Mouse (Mus musculus) testis, adult 2 months (tissue): ENCODE measurements around the gene Lats1.

Source experiments
- CTCF ChIP-seq: fragments of 200-500 bp; IDR thresholded peaks from 2 replicates; pipeline ENCODE4 v1.5.1; 2012; ENCODE audit warnings: low read depth, mild to moderate bottlenecking, inconsistent platforms, low read length, moderate library complexity; ENCODE audit not compliant: control insufficient read depth, insufficient read depth, insufficient replicate concordance
- POLR2A ChIP-seq: fragments of 200-500 bp; IDR thresholded peaks from 2 replicates; pipeline ENCODE4 v1.6.1; 2012; ENCODE audit warnings: low read depth, mild to moderate bottlenecking, inconsistent platforms, low read length, moderate library complexity; ENCODE audit not compliant: control insufficient read depth

DNA sequence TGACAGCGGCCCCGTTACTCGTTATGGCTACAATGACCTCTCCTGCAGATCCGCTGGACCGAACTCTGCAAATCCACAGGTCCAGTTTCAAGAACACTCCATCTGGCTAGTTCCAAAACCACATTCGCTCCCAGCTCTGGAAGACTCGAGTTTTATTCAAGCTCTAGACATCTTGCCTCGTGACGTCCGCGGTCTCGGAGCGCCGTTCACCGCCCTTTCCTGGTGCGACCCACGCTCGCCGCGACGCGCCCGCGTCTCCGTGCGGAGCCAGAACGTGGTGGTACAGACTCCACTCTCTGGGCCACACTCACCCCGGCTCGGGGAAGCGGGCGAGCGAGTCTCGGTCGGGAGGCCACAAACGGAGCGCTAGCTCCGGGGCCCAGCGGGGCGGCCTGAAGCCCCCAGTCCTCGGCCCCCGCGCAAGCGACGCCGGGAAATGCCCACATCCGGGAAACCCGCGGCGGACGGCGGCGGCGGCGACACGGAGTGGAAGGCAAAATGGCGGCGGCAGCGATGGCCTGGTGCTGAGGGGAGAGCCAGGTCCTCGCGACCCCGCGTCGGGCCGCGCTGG lies at the start of gene Lats1, which contains the start of gene Pcmt1:
- TF ChIP-seq POLR2A (peak; percentile 87), CTCF (no peak)
